Comparison of ENCODE assay signal across 12 mouse cellular contexts in the genomic region with DNA sequence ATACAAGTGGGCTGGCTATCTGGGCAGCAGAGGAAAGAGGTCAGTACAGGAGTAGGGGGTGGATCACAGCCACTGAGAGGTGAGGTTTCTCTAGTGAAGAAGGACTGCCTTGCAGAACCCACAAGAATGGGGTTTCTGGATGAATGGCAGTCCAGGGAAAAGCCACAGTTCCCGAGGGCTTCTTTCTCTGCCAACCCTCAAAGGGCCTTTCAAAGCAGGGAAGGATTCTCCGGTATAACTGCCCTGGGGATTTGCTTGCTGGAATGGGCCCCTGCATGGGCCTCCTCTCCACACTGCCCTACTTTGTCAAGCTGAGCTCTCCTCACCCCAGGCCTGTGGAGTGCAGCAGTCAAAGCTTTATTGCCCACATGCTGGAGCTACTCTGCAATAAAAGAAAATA. TPM values are rescaled to one million over a fixed set of nuclear protein-coding genes. Genes with fewer than 3 reads are reported as not detected.
DNase-seq lines count a peak whose midpoint lies in the region; ATAC-seq lines count a peak whose summit lies in the region.
"Had no signal": no experiment of that assay in that cellular context is flagged by ENCODE, and none has a peak within 500 bp of the region (broad histone marks: within the 10 kb centered on the region; RNA-seq: fewer than 3 reads in every experiment).

No protein-coding gene starts in this region.

- H3K9ac ChIP-seq in hindbrain, embryonic 12.5 days: no peak overlapping the region; the same call in 1 of the 2 replicates
- 0 out of 2 replicates have a peak overlapping the region, but pooled peaks have one; percentile 5 for H3K9ac ChIP-seq in midbrain, embryonic 12.5 days (replicated peaks)
- H3K9ac ChIP-seq: liver, embryonic 14.5 days had no signal

- no peak for ATAC-seq in hindbrain, embryonic 12.5 days (ENCODE audit: low FRiP score)
- no peak for ATAC-seq in midbrain, embryonic 12.5 days (ENCODE audit: low FRiP score, low read depth)
- no peak for ATAC-seq in monocyte, adult 5-6 weeks (replicated peaks; ENCODE audit: insufficient number of reproducible peaks, low FRiP score, low TSS enrichment, poor library complexity, severe bottlenecking)

- no peaks in the 10 kb centered on the region for H3K9me3 ChIP-seq in hindbrain, embryonic 12.5 days (replicated peaks)
- H3K9me3 ChIP-seq in midbrain, embryonic 12.5 days: no peaks in the 10 kb centered on the region

- WGBS in hindbrain, embryonic 12.5 days: 11% methylated on average over 2 of the region's 2 CpGs
- 6% methylated on average over 2 of the region's 2 CpGs for WGBS in midbrain, embryonic 12.5 days

- no peaks in the 10 kb centered on the region for H3K27me3 ChIP-seq in hindbrain, embryonic 12.5 days
- peaks cover 5% of the 10 kb centered on the region; the same call in 1 of the 2 replicates for H3K27me3 ChIP-seq in midbrain, embryonic 12.5 days

- peak; percentile 81 for DNase-seq in 3T3-L1 (ENCODE audit: low read depth, low spot score)
- peak; percentile 54 for DNase-seq in NIH3T3 (ENCODE audit: low read depth)
- DNase-seq in gastrocnemius, adult 8-10 months (ENCODE audit: low spot score in 2 of 2): no peak
- no peak for DNase-seq in lung, postnatal 36 days
- DNase-seq: adrenal gland, postnatal 36 days; embryo, embryonic 11 days; kidney, postnatal 25 days had no signal

- no peak overlapping the region for H3K4me2 ChIP-seq in hindbrain, embryonic 12.5 days (replicated peaks)
- no peak overlapping the region for H3K4me2 ChIP-seq in midbrain, embryonic 12.5 days (replicated peaks)
- H3K4me2 ChIP-seq: heart, embryonic 11.5 days had no signal

- H3K36me3 ChIP-seq in hindbrain, embryonic 12.5 days: no peaks in the 10 kb centered on the region
- H3K36me3 ChIP-seq in midbrain, embryonic 12.5 days: no peaks in the 10 kb centered on the region

- peak overlapping the region; percentile 26; the same call in 1 of the 2 replicates for H3K27ac ChIP-seq in hindbrain, embryonic 12.5 days
- H3K27ac ChIP-seq in midbrain, embryonic 12.5 days (replicated peaks): 0 out of 2 replicates have a peak overlapping the region, but pooled peaks have one; percentile 4
- H3K27ac ChIP-seq: liver, embryonic 14.5 days had no signal

- no peak overlapping the region for H3K4me3 ChIP-seq in hindbrain, embryonic 12.5 days
- no peak overlapping the region for H3K4me3 ChIP-seq in midbrain, embryonic 12.5 days

- H3K4me1 ChIP-seq in hindbrain, embryonic 12.5 days: peaks cover 47% of the 10 kb centered on the region
- H3K4me1 ChIP-seq in midbrain, embryonic 12.5 days: peaks cover 42% of the 10 kb centered on the region

RNA-seq across cellular contexts. Expression of a gene that starts 22.1 kb away (rescaled TPM):
- polyA plus RNA-seq in hindbrain, embryonic 12.5 days (2016; fragmentation: Nextera tagmentation; extraction: Ambion mirVana): 3.6 and 4.6 TPM in 2 replicates
- 3.8 TPM in 2 replicates for polyA plus RNA-seq in midbrain, embryonic 12.5 days (2016; fragmentation: Nextera tagmentation; extraction: Ambion mirVana)
- 0.32 to 0.68 TPM in 2 of 3 replicates, not detected in the other for total RNA-seq in monocyte, adult 5-6 weeks (2017)
- total RNA-seq in gastrocnemius, adult 8-10 months (2022): under 1 TPM; 0.22 to 0.38 (median 0.23) TPM

Comparison
In these comparisons a context has a peak if more than half of its experiments do, and no peak if none do; other contexts are left out.
1. DNase-seq: peak in 3T3-L1 (single experiment) and NIH3T3 (single experiment); none in gastrocnemius, adult 8-10 months (0 of 2) and lung, postnatal 36 days (single experiment).